Mouse (Mus musculus) midbrain, embryonic 16.5 days (tissue): ENCODE measurements around the gene Slc16a12. TPM values are rescaled to one million over a fixed set of nuclear protein-coding genes. Genes with fewer than 3 reads are reported as not detected.

ENCODE experiments used
- ATAC-seq: fragments of 200-750 bp; cut with Nextera tagmentation; 2 replicates; pipeline ENCODE4 v1.8.0; 2017; ENCODE audit warnings: moderate TSS enrichment
- H3K27ac ChIP-seq: fragments of 300-500 bp; sonication (generic); 2 replicates; pipeline ENCODE4 v1.5.1; 2014; ENCODE audit warnings: mild to moderate bottlenecking, low read length, mixed read lengths
- H3K27me3 ChIP-seq: fragments of 300-500 bp; sonication (generic); 2 replicates; pipeline ENCODE4 v1.6.1; 2014; ENCODE audit warnings: low read depth, low read length, mixed read lengths; ENCODE audit not compliant: control insufficient read depth, insufficient read depth
- H3K36me3 ChIP-seq: fragments of 300-500 bp; sonication (generic); 2 replicates; pipeline ENCODE4 v1.6.1; 2014; ENCODE audit warnings: mild to moderate bottlenecking, low read length, moderate library complexity, mixed read lengths; ENCODE audit not compliant: control insufficient read depth, insufficient read depth
- H3K4me1 ChIP-seq: fragments of 300-500 bp; sonication (generic); 2 replicates; pipeline ENCODE4 v1.6.1; 2014; ENCODE audit warnings: mild to moderate bottlenecking, low read length, mixed read lengths; ENCODE audit not compliant: control insufficient read depth, insufficient read depth
- H3K4me2 ChIP-seq: fragments of 300-500 bp; sonication (generic); 2 replicates; pipeline ENCODE4 v1.6.1; 2014; ENCODE audit warnings: mild to moderate bottlenecking, low read length, mixed read lengths
- H3K4me3 ChIP-seq: fragments of 300-500 bp; sonication (generic); 2 replicates; pipeline ENCODE4 v1.5.1; 2014; ENCODE audit warnings: low read depth, mild to moderate bottlenecking, low read length, moderate library complexity, mixed read lengths
- H3K9ac ChIP-seq: fragments of 300-500 bp; sonication (generic); 2 replicates; pipeline ENCODE4 v1.6.1; 2014; ENCODE audit warnings: low read depth, low read length, mixed read lengths
- H3K9me3 ChIP-seq: fragments of 300-500 bp; sonication (generic); replicated peaks from 2 replicates; pipeline ENCODE4 v1.6.1; 2014; ENCODE audit warnings: mild to moderate bottlenecking, low read length, mixed read lengths; ENCODE audit not compliant: control insufficient read depth, poor library complexity, severe bottlenecking
- WGBS: fragments of 180-500 bp; shearing (Covaris S2); extraction: QIAGEN DNeasy Blood & Tissue Kit; methylation state at CpG from one replicate; pipeline ENCODE4 v1.1.7; 2014; 5-methylcytosine and 5-hydroxymethylcytosine counted together
- polyA plus RNA-seq: library from polyadenylated mRNA; unstranded; fragments of >200 nt; fragmentation: Nextera tagmentation; extraction: Ambion mirVana; gene quantifications from 2 replicates; pipeline ENCODE4 v1.2.1, GENCODE M21; 2015

The Slc16a12 gene
- polyA plus RNA-seq, 1 experiment from 2014 or later, result 3.0 TPM

GRCm38 (mm10) chr19:34699300-34699699 is 47.8 kb downstream of the Slc16a12 start:
- no peak overlapping the region for H3K4me2 ChIP-seq
- no peaks in the 10 kb centered on the region for H3K27me3 ChIP-seq
- no peaks in the 10 kb centered on the region for H3K4me1 ChIP-seq
- WGBS, result 65% methylated on average over 2 of the region's 2 CpGs
- no peaks in the 10 kb centered on the region for H3K36me3 ChIP-seq
- no peaks in the 10 kb centered on the region for H3K9me3 ChIP-seq
- H3K4me3 ChIP-seq, result no peak overlapping the region
- no peak overlapping the region for H3K27ac ChIP-seq
- ATAC-seq, result no peak
- H3K9ac ChIP-seq, result no peak overlapping the region

DNA sequence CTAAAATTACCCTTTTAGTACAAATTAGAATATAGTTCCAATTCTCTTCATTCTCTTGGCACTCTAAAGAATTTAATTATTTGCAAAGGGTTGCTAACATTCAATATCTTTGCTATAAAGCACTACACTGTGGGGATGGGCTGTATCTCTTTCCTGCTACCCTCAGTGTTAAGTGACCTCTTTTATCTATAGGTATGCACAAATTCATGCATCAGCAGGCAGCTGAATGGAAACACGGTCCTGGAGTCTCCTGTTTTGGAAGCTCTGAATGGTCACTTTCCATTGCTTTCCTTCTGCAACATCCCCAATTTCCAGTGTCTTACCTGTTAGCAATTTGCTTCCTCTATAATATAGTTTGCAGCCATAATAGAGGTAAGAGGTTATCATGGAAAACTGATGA is 48.2 kb downstream of the Slc16a12 start:
- Histone ChIP-seq H3K9me3 (no peaks in the 10 kb centered on the region), H3K4me2 (no peak overlapping the region), H3K4me3 (no peak overlapping the region), H3K27ac (no peak overlapping the region), H3K9ac (no peak overlapping the region), H3K4me1 (no peaks in the 10 kb centered on the region), H3K27me3 (no peaks in the 10 kb centered on the region), H3K36me3 (no peaks in the 10 kb centered on the region)
- ATAC-seq, result no peak
- WGBS, result 43% methylated on average over 1 of the region's 1 CpGs

DNA sequence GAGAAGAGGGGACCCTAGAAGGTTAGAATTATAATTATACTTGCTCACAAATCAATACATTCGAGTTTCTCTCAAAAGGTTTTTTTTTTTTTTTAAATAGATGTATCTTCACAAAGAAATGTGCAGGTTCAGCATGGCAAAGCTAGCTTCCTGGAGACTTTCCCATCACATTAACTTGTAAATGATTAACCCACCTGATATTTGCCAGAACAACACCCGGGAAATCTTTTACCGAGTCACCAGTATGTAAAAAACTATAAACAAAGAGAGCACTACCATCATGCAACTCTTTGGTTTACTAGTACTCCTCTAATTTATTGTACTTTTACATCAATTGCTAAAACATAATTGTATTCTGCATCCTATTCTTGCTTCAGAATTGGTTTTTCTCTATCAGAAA is 48.7 kb downstream of the Slc16a12 start:
- WGBS, result 90% methylated on average over 3 of the region's 3 CpGs
- no peak for ATAC-seq
- no peaks in the 10 kb centered on the region for H3K36me3 ChIP-seq
- no peaks in the 10 kb centered on the region for H3K9me3 ChIP-seq
- H3K4me2 ChIP-seq, result no peak overlapping the region
- H3K27me3 ChIP-seq, result no peaks in the 10 kb centered on the region
- H3K27ac ChIP-seq, result no peak overlapping the region
- no peak overlapping the region for H3K9ac ChIP-seq
- H3K4me1 ChIP-seq, result no peaks in the 10 kb centered on the region
- H3K4me3 ChIP-seq, result no peak overlapping the region

GRCm38 (mm10) chr19:34697461-34697860 is 49.6 kb downstream of the Slc16a12 start:
- Histone ChIP-seq H3K9ac (no peak overlapping the region), H3K4me1 (no peaks in the 10 kb centered on the region), H3K36me3 (no peaks in the 10 kb centered on the region), H3K4me2 (no peak overlapping the region), H3K9me3 (no peaks in the 10 kb centered on the region), H3K27me3 (no peaks in the 10 kb centered on the region), H3K4me3 (no peak overlapping the region), H3K27ac (no peak overlapping the region)
- ATAC-seq, result no peak
- 81% methylated on average over 2 of the region's 2 CpGs for WGBS

DNA sequence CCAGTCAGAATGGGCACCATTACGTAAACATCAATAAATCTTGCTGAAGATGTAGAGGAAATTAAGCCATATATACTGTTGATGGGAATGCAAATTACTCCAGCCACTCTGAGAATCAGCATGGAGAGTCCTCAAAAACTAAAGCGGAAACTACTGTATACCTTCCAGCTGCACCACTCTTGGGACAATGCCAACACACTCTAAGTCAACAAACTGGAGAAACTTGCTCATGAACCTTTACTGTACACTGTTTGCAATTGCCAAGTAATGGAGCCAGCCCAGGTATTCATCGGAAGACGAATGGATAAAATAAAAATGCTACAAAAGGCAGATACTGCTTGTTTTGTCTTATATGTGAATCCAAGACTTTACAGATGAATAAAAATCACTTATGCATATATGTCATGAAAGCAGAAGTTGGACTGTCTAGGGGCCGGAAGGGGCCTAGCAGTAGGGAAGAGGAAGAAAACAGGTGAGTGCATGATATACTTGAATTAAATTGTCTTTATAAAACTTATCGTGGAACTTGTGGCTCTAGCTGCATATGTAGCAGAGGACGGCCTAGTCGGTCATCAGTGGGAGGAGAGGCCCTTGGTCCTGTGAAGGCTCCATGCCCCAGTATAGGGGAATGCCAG is 50.6 kb downstream of the Slc16a12 start:
- Histone ChIP-seq H3K4me2 (no peak overlapping the region), H3K27ac (no peak overlapping the region), H3K9me3 (no peaks in the 10 kb centered on the region), H3K4me3 (no peak overlapping the region), H3K9ac (no peak overlapping the region), H3K27me3 (no peaks in the 10 kb centered on the region), H3K4me1 (no peaks in the 10 kb centered on the region), H3K36me3 (no peaks in the 10 kb centered on the region)
- no peak for ATAC-seq
- WGBS, result 95% methylated on average over 8 of the region's 8 CpGs

GRCm38 (mm10) chr19:34691402-34691801 is 55.7 kb downstream of the Slc16a12 start:
- H3K4me1 ChIP-seq, result no peaks in the 10 kb centered on the region

DNA sequence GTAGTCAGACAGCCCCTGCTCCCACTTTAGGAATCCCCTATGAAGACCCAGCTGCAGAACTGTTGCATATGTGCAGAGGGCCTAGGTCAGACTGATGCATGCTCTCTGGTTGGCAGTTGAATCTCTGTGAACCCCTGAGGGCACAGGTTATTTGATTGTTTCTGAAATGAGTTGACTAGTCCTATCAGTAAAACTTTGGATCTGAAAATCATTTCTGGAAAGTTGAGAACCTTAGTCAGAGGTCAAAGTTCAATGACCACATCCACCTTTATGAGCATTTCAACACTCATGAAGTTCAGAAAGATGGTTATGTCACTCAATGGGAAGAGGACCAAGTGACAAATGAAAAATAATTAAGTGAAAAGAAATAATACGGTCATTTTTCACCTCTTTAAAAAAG is 61.6 kb downstream of the Slc16a12 start:
- Histone ChIP-seq H3K27me3 (no peaks in the 10 kb centered on the region), H3K9me3 (no peaks in the 10 kb centered on the region), H3K4me1 (no peaks in the 10 kb centered on the region), H3K9ac (no peak overlapping the region), H3K36me3 (no peaks in the 10 kb centered on the region), H3K27ac (no peak overlapping the region), H3K4me3 (no peak overlapping the region), H3K4me2 (no peak overlapping the region)
- WGBS, result 100% methylated on average over 1 of the region's 1 CpGs
- no peak for ATAC-seq

More at GRCm38 (mm10) chr19:34691402-34691801, 55.7 kb downstream of the Slc16a12 start:
- Histone ChIP-seq H3K9me3 (no peaks in the 10 kb centered on the region), H3K4me2 (no peak overlapping the region), H3K27ac (no peak overlapping the region), H3K9ac (no peak overlapping the region), H3K4me3 (no peak overlapping the region), H3K36me3 (no peaks in the 10 kb centered on the region), H3K27me3 (no peaks in the 10 kb centered on the region)
- ATAC-seq, result no peak
- WGBS, result 91% methylated on average over 6 of the region's 6 CpGs

GRCm38 (mm10) chr19:34684857-34685256 is 62.2 kb downstream of the Slc16a12 start:
- Histone ChIP-seq H3K27me3 (no peaks in the 10 kb centered on the region), H3K4me2 (no peak overlapping the region), H3K9me3 (no peaks in the 10 kb centered on the region), H3K4me1 (no peaks in the 10 kb centered on the region), H3K4me3 (no peak overlapping the region), H3K9ac (no peak overlapping the region), H3K36me3 (no peaks in the 10 kb centered on the region), H3K27ac (no peak overlapping the region)
- 80% methylated on average over 1 of the region's 1 CpGs for WGBS
- ATAC-seq, result 0 out of 2 replicates have a peak, but pooled peaks have one; percentile 54

- Histone ChIP-seq H3K36me3 (no peaks in the 10 kb centered on the region), H3K4me3 (no peak overlapping the region), H3K4me1 (no peaks in the 10 kb centered on the region), H3K9me3 (no peaks in the 10 kb centered on the region), H3K4me2 (no peak overlapping the region), H3K27ac (no peak overlapping the region), H3K9ac (no peak overlapping the region), H3K27me3 (no peaks in the 10 kb centered on the region)
- WGBS, result 95% methylated on average over 4 of the region's 4 CpGs
- no peak for ATAC-seq
These were observed 68.7 kb downstream of the Slc16a12 start for GRCm38 (mm10) chr19:34678428-34678827.
